10 mouse cellular contexts compared by ENCODE assay signal in genomic region chr9:111460201-111460814, GRCm38 (mm10). TPM values are rescaled to one million over a fixed set of nuclear protein-coding genes. Genes with fewer than 3 reads are reported as not detected.
DNase-seq lines count a peak whose midpoint lies in the region; ATAC-seq lines count a peak whose summit lies in the region.
"Had no signal": no experiment of that assay in that cellular context is flagged by ENCODE, and none has a peak within 500 bp of the region (broad histone marks: within the 10 kb centered on the region; RNA-seq: fewer than 3 reads in every experiment).

No protein-coding gene starts in this region.

- H3K9me3 ChIP-seq in forebrain, embryonic 11.5 days (ENCODE audit: control insufficient read depth, low read length) = no peaks in the 10 kb centered on the region
- H3K9me3 ChIP-seq in forebrain, embryonic 15.5 days = no peaks in the 10 kb centered on the region
- no peaks in the 10 kb centered on the region for H3K9me3 ChIP-seq in hindbrain, embryonic 10.5 days
- no peaks in the 10 kb centered on the region for H3K9me3 ChIP-seq in neural tube, embryonic 12.5 days

- no peak overlapping the region for H3K4me2 ChIP-seq in forebrain, embryonic 11.5 days (ENCODE audit: low read depth, low read length, severe bottlenecking)
- H3K4me2 ChIP-seq in forebrain, embryonic 15.5 days (replicated peaks) = no peak overlapping the region
- peak overlapping the region; percentile 20; the same call in 1 of the 2 replicates for H3K4me2 ChIP-seq in neural tube, embryonic 12.5 days (replicated peaks)

- H3K4me1 ChIP-seq in forebrain, embryonic 11.5 days (replicated peaks; ENCODE audit: control insufficient read depth, insufficient read depth, low read length) = no peaks in the 10 kb centered on the region; the same call in 1 of the 2 replicates
- peaks cover 9% of the 10 kb centered on the region for H3K4me1 ChIP-seq in forebrain, embryonic 15.5 days
- peaks cover 18% of the 10 kb centered on the region for H3K4me1 ChIP-seq in hindbrain, embryonic 10.5 days (replicated peaks)
- H3K4me1 ChIP-seq in neural tube, embryonic 12.5 days = peaks cover 11% of the 10 kb centered on the region

- peak; percentile 65 for DNase-seq in forebrain, embryonic 11.5 days (ENCODE audit: low spot score)
- peak; percentile 68 for DNase-seq in hindbrain, embryonic 10.5 days (ENCODE audit: low spot score)
- peak; percentile 74 to 85 for DNase-seq in kidney, postnatal 36 days
- DNase-seq in c-Kit-positive CD71-positive TER-119-positive erythroid progenitor cells, embryonic 14.5 days (ENCODE audit: low spot score) = no peak
- DNase-seq in left cerebral cortex, adult 18-20 months (ENCODE audit: low spot score in 2 of 2) = no peak
- no peak for DNase-seq in urinary bladder, adult 2 months (ENCODE audit: low spot score)
- DNase-seq: thymus, postnatal 36 days had no signal

- H3K36me3 ChIP-seq in forebrain, embryonic 11.5 days (ENCODE audit: control insufficient read depth, insufficient read depth, low read length) = no peaks in the 10 kb centered on the region
- H3K36me3 ChIP-seq in forebrain, embryonic 15.5 days = no peaks in the 10 kb centered on the region
- no peaks in the 10 kb centered on the region for H3K36me3 ChIP-seq in hindbrain, embryonic 10.5 days
- no peaks in the 10 kb centered on the region for H3K36me3 ChIP-seq in neural tube, embryonic 12.5 days

- no peak overlapping the region for H3K4me3 ChIP-seq in forebrain, embryonic 11.5 days (ENCODE audit: low read depth, low read length)
- H3K4me3 ChIP-seq in forebrain, embryonic 15.5 days = no peak overlapping the region
- H3K4me3 ChIP-seq in hindbrain, embryonic 10.5 days = no peak overlapping the region
- H3K4me3 ChIP-seq in neural tube, embryonic 12.5 days = no peak overlapping the region
- H3K4me3 ChIP-seq: myocyte had no signal

- H3K9ac ChIP-seq in forebrain, embryonic 11.5 days (ENCODE audit: low read length) = no peak overlapping the region
- H3K9ac ChIP-seq in forebrain, embryonic 15.5 days (replicated peaks) = no peak overlapping the region
- H3K9ac ChIP-seq in neural tube, embryonic 12.5 days = no peak overlapping the region

- WGBS in forebrain, embryonic 11.5 days = 27% methylated on average over 6 of the region's 6 CpGs
- WGBS in forebrain, embryonic 15.5 days = 19% methylated on average over 6 of the region's 6 CpGs
- 21% methylated on average over 6 of the region's 6 CpGs for WGBS in hindbrain, embryonic 10.5 days
- 22% methylated on average over 6 of the region's 6 CpGs for WGBS in neural tube, embryonic 12.5 days

- H3K27ac ChIP-seq in forebrain, embryonic 11.5 days (ENCODE audit: low read depth, low read length) = no peak overlapping the region
- H3K27ac ChIP-seq in forebrain, embryonic 15.5 days (replicated peaks) = no peak overlapping the region
- peak overlapping the region; percentile 82 for H3K27ac ChIP-seq in hindbrain, embryonic 10.5 days
- 0 out of 2 replicates have a peak overlapping the region, but pooled peaks have one; percentile 20 for H3K27ac ChIP-seq in neural tube, embryonic 12.5 days

- H3K27me3 ChIP-seq in forebrain, embryonic 11.5 days (ENCODE audit: control insufficient read depth, insufficient read depth, low read length) = no peaks in the 10 kb centered on the region
- H3K27me3 ChIP-seq in forebrain, embryonic 15.5 days = no peaks in the 10 kb centered on the region
- no peaks in the 10 kb centered on the region for H3K27me3 ChIP-seq in hindbrain, embryonic 10.5 days (ENCODE audit: insufficient read depth, poor library complexity, severe bottlenecking)
- no peaks in the 10 kb centered on the region for H3K27me3 ChIP-seq in neural tube, embryonic 12.5 days (replicated peaks)

- peak; percentile 86 for ATAC-seq in forebrain, embryonic 11.5 days (replicated peaks; ENCODE audit: low FRiP score)
- no peak for ATAC-seq in forebrain, embryonic 15.5 days (replicated peaks)
- ATAC-seq in neural tube, embryonic 12.5 days (ENCODE audit: low FRiP score, low read depth) = peak; percentile 91

RNA-seq across cellular contexts. Expression of gene Dclk3, which starts 21.4 kb away (rescaled TPM):
- 0.20 and 0.28 TPM in 2 replicates for polyA plus RNA-seq in forebrain, embryonic 11.5 days (2014; fragmentation: Nextera tagmentation; extraction: Ambion mirVana)
- polyA plus RNA-seq in forebrain, embryonic 15.5 days (2015; fragmentation: Nextera tagmentation; extraction: Ambion mirVana) = 5.3 and 5.4 TPM in 2 replicates
- 0.30 and 0.35 TPM in 2 replicates for polyA plus RNA-seq in hindbrain, embryonic 10.5 days (2016; fragmentation: Nextera tagmentation; extraction: Ambion mirVana)
- polyA plus RNA-seq in neural tube, embryonic 12.5 days (2016; fragmentation: Nextera tagmentation; extraction: Ambion mirVana) = 6.7 and 7.6 TPM in 2 replicates
- 10 to 100 TPM; 44.6 to 53.7 TPM for total RNA-seq in left cerebral cortex, adult 18-20 months (2021)
- 0.32 and 0.39 TPM in 2 replicates for polyA plus RNA-seq in urinary bladder, adult 2 months (2012; rRNA removed)
- polyA plus RNA-seq: myocyte had no signal

Comparison
In these comparisons a context has a peak if more than half of its experiments do, and no peak if none do; other contexts are left out.
1. DNase-seq: peak in forebrain, embryonic 11.5 days (single experiment), hindbrain, embryonic 10.5 days (single experiment) and kidney, postnatal 36 days (2 of 2); none in c-Kit-positive CD71-positive TER-119-positive erythroid progenitor cells, embryonic 14.5 days (single experiment), left cerebral cortex, adult 18-20 months (0 of 2) and urinary bladder, adult 2 months (single experiment).
2. H3K27ac ChIP-seq: peak in hindbrain, embryonic 10.5 days (single experiment) and neural tube, embryonic 12.5 days (single experiment); none in forebrain, embryonic 11.5 days (single experiment) and forebrain, embryonic 15.5 days (single experiment).